Mouse (Mus musculus) adrenal gland, postnatal 36 days (tissue): ENCODE results near the gene Acot7. TPM values are rescaled to one million over a fixed set of nuclear protein-coding genes. Genes with fewer than 3 reads are reported as not detected.

Experiments used
- DNase-seq, 2 experiments: peaks; one replicate each; pipeline ENCODE4 v3.0.0; 2021; ENCODE audit warnings: mixed read lengths in 1 of 2
- total RNA-seq, 2 experiments: library from RNA; stranded (reverse); gene quantifications; 2 replicates each; pipeline ENCODE4 v1.2.3; 2021

The Acot7 gene
- total RNA-seq, 2 experiments from 2014 or later, result 37.1 to 53.6 TPM

- DNase-seq, result no peak
These were observed 2.2 kb downstream of the Acot7 start for GRCm38 (mm10) chr4:152179946-152180660.

- no peak for DNase-seq
These were observed 4.3 kb downstream of the Acot7 start for GRCm38 (mm10) chr4:152182205-152182604.

GRCm38 (mm10) chr4:152184353-152185035 lies 6.6 kb downstream of the Acot7 start:
- DNase-seq, result no peak

- DNase-seq, result no peak
These were observed 7.2 kb downstream of the Acot7 start for GRCm38 (mm10) chr4:152185137-152185509.

- peak in 1 of 2 experiments; percentile 33 for DNase-seq
These were observed 7.7 kb downstream of the Acot7 start for GRCm38 (mm10) chr4:152185510-152186204.

GRCm38 (mm10) chr4:152186205-152187082 lies 8.5 kb downstream of the Acot7 start:
- no peak for DNase-seq

- no peak for DNase-seq
These were observed 9.2 kb downstream of the Acot7 start for GRCm38 (mm10) chr4:152187142-152187541.

- no peak for DNase-seq
These were observed 10.7 kb downstream of the Acot7 start for GRCm38 (mm10) chr4:152188651-152189050.

GRCm38 (mm10) chr4:152189071-152189470 lies 11.1 kb downstream of the Acot7 start:
- DNase-seq, result no peak

GRCm38 (mm10) chr4:152189691-152190090 lies 11.8 kb downstream of the Acot7 start:
- DNase-seq, result no peak

- DNase-seq, result no peak
These were observed 12.2 kb downstream of the Acot7 start for GRCm38 (mm10) chr4:152190096-152190653.

- DNase-seq, result no peak
These were observed 12.8 kb downstream of the Acot7 start for GRCm38 (mm10) chr4:152190701-152191100.

- DNase-seq, result no peak
These were observed 14.6 kb downstream of the Acot7 start for GRCm38 (mm10) chr4:152192569-152192968.

GRCm38 (mm10) chr4:152194476-152195175 lies 16.7 kb downstream of the Acot7 start:
- no peak for DNase-seq

GRCm38 (mm10) chr4:152196276-152196675 lies 18.3 kb downstream of the Acot7 start:
- no peak for DNase-seq

GRCm38 (mm10) chr4:152197545-152197944 lies 19.6 kb downstream of the Acot7 start:
- DNase-seq, result no peak

GRCm38 (mm10) chr4:152199617-152200016 lies 21.7 kb downstream of the Acot7 start:
- DNase-seq, result no peak

- DNase-seq, result no peak
These were observed 23.6 kb downstream of the Acot7 start for GRCm38 (mm10) chr4:152201492-152201891.

- DNase-seq, result no peak
These were observed 24.5 kb downstream of the Acot7 start for GRCm38 (mm10) chr4:152202418-152202817.

GRCm38 (mm10) chr4:152202905-152203304 lies 25.0 kb downstream of the Acot7 start:
- DNase-seq, result peak; percentile 31 to 48

- DNase-seq, result no peak
These were observed 26.7 kb downstream of the Acot7 start for GRCm38 (mm10) chr4:152204663-152205062.
